Mouse (Mus musculus) lung, postnatal 0 days (tissue): ENCODE data around the gene Cd37.

Experiments used
- CTCF ChIP-seq: IDR thresholded peaks from 2 replicates; pipeline ENCODE4 v1.5.1; 2016; ENCODE audit warnings: antibody characterized with exemption, mild to moderate bottlenecking
- EP300 ChIP-seq: IDR thresholded peaks from 2 replicates; pipeline ENCODE4 v1.6.1; 2016; ENCODE audit warnings: antibody characterized with exemption, mild to moderate bottlenecking, control low read depth

GRCm38 (mm10) chr7:45224826-45225225 is 14.1 kb downstream of the Cd37 start:
- TF ChIP-seq CTCF (no peak), EP300 (no peak)
